Mouse (Mus musculus): Measurements from ENCODE around the gene Map7. TPM values are rescaled to one million over a fixed set of nuclear protein-coding genes. Genes with fewer than 3 reads are reported as not detected.

Gene Map7
- polyA plus RNA-seq, 1 experiment from 2014 or later, result 12.3 TPM

GRCm38 (mm10) chr10:20255579-20255978 lies 107.3 kb downstream of the Map7 start:
- Histone ChIP-seq H3K9me3 (replicated peaks) (no peaks in the 10 kb centered on the region), H3K27me3 (no peaks in the 10 kb centered on the region), H3K27ac (no peak overlapping the region), H3K4me1 (no peaks in the 10 kb centered on the region), H3K4me2 (replicated peaks) (no peak overlapping the region), H3K4me3 (no peak overlapping the region), H3K9ac (no peak overlapping the region), H3K36me3 (no peaks in the 10 kb centered on the region)
- WGBS, result 90% methylated on average over 8 of the region's 8 CpGs
- ATAC-seq (ENCODE audit: low FRiP score), result no peak

GRCm38 (mm10) chr10:20257054-20257643 lies 108.9 kb downstream of the Map7 start:
- ATAC-seq (ENCODE audit: low FRiP score), result no peak
- H3K9ac ChIP-seq, result no peak overlapping the region
- no peaks in the 10 kb centered on the region for H3K36me3 ChIP-seq
- H3K9me3 ChIP-seq (replicated peaks), result no peaks in the 10 kb centered on the region
- no peak overlapping the region for H3K4me3 ChIP-seq
- 91% methylated on average over 14 of the region's 14 CpGs for WGBS
- no peak overlapping the region for H3K27ac ChIP-seq
- no peaks in the 10 kb centered on the region for H3K4me1 ChIP-seq
- no peaks in the 10 kb centered on the region for H3K27me3 ChIP-seq
- no peak overlapping the region for H3K4me2 ChIP-seq (replicated peaks)

DNA sequence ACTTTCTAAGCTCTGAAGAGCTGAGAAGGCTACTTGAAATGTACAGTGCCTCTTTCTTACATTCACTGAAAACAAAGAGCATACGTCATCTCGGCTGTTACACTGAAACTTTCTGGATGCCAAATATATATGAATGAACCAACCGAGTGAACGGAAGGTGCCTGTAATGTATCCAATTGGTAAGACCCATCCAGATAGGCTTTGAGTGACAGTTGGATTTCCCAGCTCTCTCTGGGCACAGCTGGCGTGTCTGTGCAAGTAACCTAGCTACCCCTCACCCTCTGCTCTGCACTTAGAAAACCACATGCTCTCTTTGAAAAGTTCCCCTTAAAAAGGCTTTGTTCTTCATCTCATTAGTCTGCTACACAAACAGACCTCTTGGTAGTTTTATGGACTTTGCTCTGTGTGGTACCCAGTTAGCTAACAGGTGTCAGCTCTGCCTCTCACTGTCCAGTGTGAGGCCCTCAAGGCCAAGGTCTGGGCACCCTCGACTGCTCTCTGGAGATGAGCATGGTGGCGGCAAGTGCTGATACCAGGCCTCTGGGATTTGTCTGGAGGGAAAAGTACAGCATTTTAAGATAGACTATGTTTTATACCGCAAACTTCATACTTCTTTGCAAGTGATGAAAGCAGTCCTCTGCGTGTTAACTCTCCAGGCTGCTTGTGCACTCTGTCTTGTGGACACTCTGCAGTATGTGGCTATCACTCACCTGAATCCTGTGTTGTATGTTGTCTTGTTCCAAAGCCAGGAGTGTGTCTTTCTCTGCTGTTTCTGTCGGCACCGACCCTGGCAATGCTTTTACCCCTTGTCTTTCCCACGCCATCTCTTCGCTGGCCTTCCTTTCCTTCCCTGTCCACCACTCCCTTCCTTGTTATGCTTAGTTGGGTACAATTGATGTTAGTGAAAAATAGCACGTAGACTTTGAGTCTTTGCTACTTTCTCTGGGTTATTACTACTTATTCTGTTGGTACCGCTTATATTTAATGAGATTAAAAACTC lies 109.8 kb downstream of the Map7 start:
- Histone ChIP-seq H3K4me3 (no peak overlapping the region), H3K9ac (no peak overlapping the region), H3K27me3 (no peaks in the 10 kb centered on the region), H3K27ac (no peak overlapping the region), H3K9me3 (replicated peaks) (no peaks in the 10 kb centered on the region), H3K36me3 (no peaks in the 10 kb centered on the region), H3K4me1 (no peaks in the 10 kb centered on the region), H3K4me2 (replicated peaks) (no peak overlapping the region)
- no peak for ATAC-seq (ENCODE audit: low FRiP score)
- 90% methylated on average over 15 of the region's 15 CpGs for WGBS

DNA sequence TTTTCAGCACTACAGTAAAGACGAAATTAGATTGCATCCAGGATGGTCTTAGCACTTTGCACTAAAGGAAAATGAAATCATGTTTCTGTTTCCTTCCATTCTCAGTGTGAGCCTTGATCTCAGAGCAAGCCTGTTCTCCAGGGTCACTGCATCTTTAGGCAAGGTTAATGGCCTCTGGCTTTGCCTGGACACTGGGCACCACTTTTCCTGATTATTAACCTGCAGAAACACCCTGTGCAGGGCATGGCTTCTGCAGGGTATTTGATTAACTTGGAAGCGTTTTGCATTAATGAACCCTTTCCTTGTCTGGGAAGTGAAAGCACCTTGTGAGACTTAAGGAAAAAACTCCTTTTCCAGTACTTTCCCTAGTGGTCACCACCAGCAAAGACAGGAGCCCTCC lies 111.2 kb downstream of the Map7 start:
- no peaks in the 10 kb centered on the region for H3K27me3 ChIP-seq
- H3K9ac ChIP-seq, result no peak overlapping the region
- ATAC-seq (ENCODE audit: low FRiP score), result no peak
- H3K27ac ChIP-seq, result no peak overlapping the region
- 92% methylated on average over 2 of the region's 2 CpGs for WGBS
- H3K4me2 ChIP-seq (replicated peaks), result no peak overlapping the region
- H3K4me1 ChIP-seq, result no peaks in the 10 kb centered on the region
- no peak overlapping the region for H3K4me3 ChIP-seq
- H3K36me3 ChIP-seq, result no peaks in the 10 kb centered on the region
- no peaks in the 10 kb centered on the region for H3K9me3 ChIP-seq (replicated peaks)

DNA sequence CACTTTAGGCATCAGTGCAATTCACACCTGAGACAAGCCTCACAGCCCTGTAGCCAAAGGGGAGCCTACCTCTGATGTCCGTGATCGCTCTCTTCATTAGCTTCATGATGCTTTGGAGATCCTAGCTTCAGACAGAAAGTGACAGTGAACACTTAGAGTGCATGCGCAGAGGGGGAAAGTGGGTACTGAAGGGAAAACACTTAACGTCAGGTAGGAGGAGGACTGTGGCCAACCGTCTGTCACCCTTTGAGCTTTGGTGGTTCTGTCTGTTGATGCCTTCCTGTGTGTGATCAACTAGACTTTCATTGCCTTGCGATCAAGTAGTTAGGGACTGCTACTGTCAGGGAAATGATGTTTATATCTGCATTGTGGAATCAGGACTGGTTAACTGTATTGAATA lies 114.6 kb downstream of the Map7 start:
- no peak for ATAC-seq (ENCODE audit: low FRiP score)
- Histone ChIP-seq H3K9ac (no peak overlapping the region), H3K27ac (no peak overlapping the region), H3K27me3 (no peaks in the 10 kb centered on the region), H3K9me3 (replicated peaks) (no peaks in the 10 kb centered on the region), H3K4me1 (0 out of 2 replicates have a peak, but pooled peaks cover 2% of the 10 kb centered on the region), H3K4me2 (replicated peaks) (no peak overlapping the region), H3K36me3 (no peaks in the 10 kb centered on the region), H3K4me3 (no peak overlapping the region)
- 86% methylated on average over 6 of the region's 6 CpGs for WGBS

DNA sequence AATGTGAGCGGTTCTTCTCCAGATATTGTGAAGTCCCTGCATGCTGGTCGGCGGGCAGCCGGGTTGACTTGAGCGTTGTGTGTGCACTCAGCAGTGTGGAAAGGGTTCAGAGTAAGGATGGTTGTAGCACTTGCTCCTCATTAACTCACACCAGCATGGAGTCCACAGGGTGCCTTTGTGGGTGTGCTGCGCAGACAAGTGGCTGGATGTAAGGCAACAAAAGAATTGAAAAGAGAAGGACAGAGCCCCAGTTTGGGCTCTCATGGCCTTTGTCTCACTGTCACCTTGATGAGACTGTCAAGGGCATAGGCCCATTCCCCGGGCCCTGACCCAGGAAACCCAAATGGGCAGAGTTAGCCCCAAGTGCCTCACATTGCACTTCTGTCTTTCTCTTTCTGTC lies 116.2 kb downstream of the Map7 start:
- Histone ChIP-seq H3K4me1 (0 out of 2 replicates have a peak, but pooled peaks cover 2% of the 10 kb centered on the region), H3K4me3 (no peak overlapping the region), H3K4me2 (replicated peaks) (no peak overlapping the region), H3K27ac (no peak overlapping the region), H3K27me3 (no peaks in the 10 kb centered on the region), H3K9me3 (replicated peaks) (no peaks in the 10 kb centered on the region), H3K9ac (no peak overlapping the region), H3K36me3 (no peaks in the 10 kb centered on the region)
- WGBS, result 84% methylated on average over 7 of the region's 7 CpGs
- no peak for ATAC-seq (ENCODE audit: low FRiP score)

DNA sequence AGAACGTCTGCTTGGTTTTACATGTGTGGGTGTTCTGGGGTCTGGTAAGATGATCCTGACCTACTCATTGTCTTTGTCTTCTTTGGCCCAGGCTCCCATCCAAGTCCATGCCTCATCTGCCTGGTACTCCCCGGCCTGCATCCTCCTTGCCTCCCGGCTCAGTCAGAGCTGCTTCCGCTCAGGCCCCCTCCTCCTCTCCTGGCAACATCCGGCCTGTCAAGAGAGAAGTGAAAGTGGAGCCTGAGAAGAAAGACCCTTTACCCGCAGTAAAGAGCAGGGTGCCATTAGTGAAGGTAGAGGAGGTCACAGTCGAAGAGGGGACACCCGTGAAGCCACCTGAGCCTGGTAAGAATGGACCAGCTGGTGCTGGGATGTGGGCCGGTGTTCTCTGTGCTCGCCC lies 118.8 kb downstream of the Map7 start:
- no peak for ATAC-seq (ENCODE audit: low FRiP score)
- Histone ChIP-seq H3K4me2 (replicated peaks) (no peak overlapping the region), H3K4me3 (no peak overlapping the region), H3K4me1 (0 out of 2 replicates have a peak, but pooled peaks cover 2% of the 10 kb centered on the region), H3K9ac (no peak overlapping the region), H3K27me3 (no peaks in the 10 kb centered on the region), H3K27ac (no peak overlapping the region), H3K9me3 (replicated peaks) (no peaks in the 10 kb centered on the region), H3K36me3 (no peaks in the 10 kb centered on the region)
- 69% methylated on average over 10 of the region's 10 CpGs for whole genome bisulfite sequencing

DNA sequence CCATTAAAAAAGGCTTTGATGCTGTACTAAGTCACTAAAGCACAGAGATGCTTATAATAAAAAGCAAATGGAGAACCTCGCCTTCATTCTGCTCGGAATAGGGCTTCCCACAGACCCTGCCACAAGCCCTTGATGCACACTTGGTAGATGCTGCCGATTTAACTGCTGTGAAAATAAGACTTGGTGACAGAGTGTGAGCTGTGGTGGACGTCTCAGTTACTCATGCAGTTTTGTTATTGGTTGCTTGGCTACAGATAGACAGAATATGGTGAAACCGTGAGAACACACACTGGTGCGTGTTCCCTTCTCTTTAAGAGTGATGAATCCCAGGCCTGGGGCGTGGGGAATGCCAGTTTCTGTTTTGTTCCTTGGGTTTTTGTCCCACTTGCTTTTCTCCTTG lies 120.7 kb downstream of the Map7 start:
- Histone ChIP-seq H3K27me3 (no peaks in the 10 kb centered on the region), H3K9me3 (replicated peaks) (no peaks in the 10 kb centered on the region), H3K4me1 (peaks cover 9% of the 10 kb centered on the region; the same call in 1 of the 2 replicates), H3K4me3 (no peak overlapping the region), H3K27ac (no peak overlapping the region), H3K4me2 (replicated peaks) (no peak overlapping the region), H3K36me3 (no peaks in the 10 kb centered on the region), H3K9ac (no peak overlapping the region)
- 62% methylated on average over 7 of the region's 7 CpGs for WGBS
- ATAC-seq (ENCODE audit: low FRiP score), result 0 out of 2 replicates have a peak, but pooled peaks have one; percentile 32

DNA sequence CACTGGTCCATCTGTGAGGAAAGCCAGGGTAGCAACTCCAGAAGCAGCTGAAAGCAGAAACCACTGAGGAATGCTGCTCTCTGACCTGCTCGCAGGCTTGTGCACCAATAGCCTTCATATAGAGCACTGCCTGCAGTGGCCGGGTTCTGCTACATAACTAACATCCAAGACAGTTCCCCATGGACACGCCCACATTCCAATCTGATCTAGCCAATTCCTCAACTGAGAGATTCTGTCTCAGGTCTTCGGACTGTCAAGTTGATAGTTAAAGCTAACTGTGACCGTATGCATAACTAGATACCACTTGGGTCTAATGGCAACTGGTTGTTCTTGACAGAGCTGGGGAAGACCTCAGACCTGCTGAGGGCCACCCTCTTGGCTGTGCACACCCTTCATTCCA lies 124.1 kb downstream of the Map7 start:
- Histone ChIP-seq H3K9ac (no peak overlapping the region), H3K9me3 (replicated peaks) (no peaks in the 10 kb centered on the region), H3K4me1 (peaks cover 7% of the 10 kb centered on the region; the same call in 1 of the 2 replicates), H3K27ac (no peak overlapping the region), H3K4me3 (no peak overlapping the region), H3K36me3 (no peaks in the 10 kb centered on the region), H3K27me3 (no peaks in the 10 kb centered on the region), H3K4me2 (replicated peaks) (no peak overlapping the region)
- WGBS, result 88% methylated on average over 5 of the region's 5 CpGs
- ATAC-seq (ENCODE audit: low FRiP score), result no peak

DNA sequence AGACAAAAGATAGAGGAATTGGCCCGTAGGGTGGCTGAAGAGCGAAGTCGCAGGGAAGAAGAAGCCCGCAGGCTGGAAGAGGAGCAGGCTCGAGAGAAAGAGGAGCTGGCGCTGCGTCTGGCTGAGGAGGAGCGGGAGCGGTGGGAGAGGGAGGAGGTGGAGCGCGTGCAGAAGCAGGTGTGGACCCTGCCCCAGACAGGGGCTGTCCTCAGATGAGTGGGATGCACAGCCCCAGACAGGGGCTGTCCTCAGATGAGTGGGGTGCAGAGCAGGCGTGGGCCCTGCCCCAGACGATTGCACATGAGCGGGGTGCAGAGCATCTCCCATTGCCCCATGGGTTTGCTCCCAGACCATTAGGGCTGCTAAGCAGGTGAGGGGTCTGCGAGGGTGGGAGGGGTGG lies 125.0 kb downstream of the Map7 start:
- no peak overlapping the region for H3K27ac ChIP-seq
- WGBS, result 60% methylated on average over 15 of the region's 15 CpGs
- H3K36me3 ChIP-seq, result no peaks in the 10 kb centered on the region
- no peak overlapping the region for H3K4me2 ChIP-seq (replicated peaks)
- H3K4me1 ChIP-seq, result peaks cover 7% of the 10 kb centered on the region; the same call in 1 of the 2 replicates
- H3K4me3 ChIP-seq, result no peak overlapping the region
- no peak overlapping the region; the same call in 1 of the 2 replicates for H3K9ac ChIP-seq
- 0 out of 2 replicates have a peak, but pooled peaks have one; percentile 48 for ATAC-seq (ENCODE audit: low FRiP score)
- H3K27me3 ChIP-seq, result no peaks in the 10 kb centered on the region
- H3K9me3 ChIP-seq (replicated peaks), result no peaks in the 10 kb centered on the region

DNA sequence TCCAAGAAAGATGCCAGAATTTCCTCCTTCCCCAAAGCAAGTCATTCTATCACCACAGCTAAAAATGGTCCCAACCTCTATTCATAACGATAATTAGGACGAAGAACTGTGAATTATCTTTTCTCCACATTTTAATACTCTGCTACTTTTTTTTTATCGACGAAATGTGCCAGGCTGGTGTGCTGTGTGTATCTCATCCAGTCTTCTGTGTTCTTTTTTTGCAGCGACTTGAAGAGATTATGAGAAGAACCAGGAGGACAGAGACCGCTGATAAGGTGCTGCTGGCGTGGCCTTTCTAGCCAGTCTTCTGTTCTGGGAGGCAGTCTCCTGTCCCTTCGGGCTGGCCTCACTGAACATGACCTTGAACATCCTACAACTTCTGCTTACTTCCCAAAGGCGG lies 125.8 kb downstream of the Map7 start:
- Histone ChIP-seq H3K36me3 (no peaks in the 10 kb centered on the region), H3K4me1 (peaks cover 7% of the 10 kb centered on the region; the same call in 1 of the 2 replicates), H3K9ac (no peak overlapping the region), H3K4me3 (no peak overlapping the region), H3K27ac (no peak overlapping the region), H3K4me2 (replicated peaks) (no peak overlapping the region), H3K27me3 (no peaks in the 10 kb centered on the region), H3K9me3 (replicated peaks) (no peaks in the 10 kb centered on the region)
- WGBS, result 89% methylated on average over 8 of the region's 9 CpGs
- ATAC-seq (ENCODE audit: low FRiP score), result no peak

DNA sequence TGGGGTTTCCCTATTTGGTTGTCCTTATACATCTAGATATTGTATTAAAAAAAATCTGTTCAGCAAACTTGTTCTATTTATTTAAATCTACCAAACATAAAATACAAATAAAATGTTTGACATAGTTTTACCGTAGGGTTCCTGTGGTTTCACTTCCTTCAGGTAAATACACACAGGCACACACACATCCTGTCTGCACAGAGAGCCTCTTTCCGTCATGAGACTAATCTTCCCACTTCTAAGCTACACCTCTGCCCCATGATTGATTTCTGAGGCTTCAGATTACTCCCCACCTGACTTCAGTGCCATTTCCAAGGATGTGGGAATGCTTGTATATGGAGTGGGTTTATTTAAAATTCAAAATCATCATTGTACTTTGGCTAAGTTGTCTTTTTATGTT lies 133.2 kb downstream of the Map7 start:
- no peak for ATAC-seq (ENCODE audit: low FRiP score)
- Histone ChIP-seq H3K9ac (no peak overlapping the region), H3K4me3 (no peak overlapping the region), H3K27me3 (no peaks in the 10 kb centered on the region), H3K4me1 (peaks cover 20% of the 10 kb centered on the region), H3K9me3 (replicated peaks) (no peaks in the 10 kb centered on the region), H3K36me3 (no peaks in the 10 kb centered on the region), H3K4me2 (replicated peaks) (no peak overlapping the region), H3K27ac (no peak overlapping the region)
- 70% methylated on average over 2 of the region's 2 CpGs for WGBS

All from hindbrain, embryonic 12.5 days (tissue).